ENCODE assay signal across 29 mouse cellular contexts in genomic region chr1:40504548-40504947, GRCm38 (mm10). TPM values are rescaled to one million over a fixed set of nuclear protein-coding genes. Genes with fewer than 3 reads are reported as not detected.
DNase-seq lines count a peak whose midpoint lies in the region; ATAC-seq and TF ChIP-seq lines count a peak whose summit lies in the region.
"Had no signal": no experiment of that assay in that cellular context is flagged by ENCODE, and none has a peak within 500 bp of the region (broad histone marks: within the 10 kb centered on the region; RNA-seq: fewer than 3 reads in every experiment).

No protein-coding gene starts in this region.

- no peaks in the 10 kb centered on the region for H3K36me3 ChIP-seq in heart, adult 2 months (ENCODE audit: control insufficient read depth, insufficient read depth, low read length)
- H3K36me3 ChIP-seq: embryonic facial prominence, embryonic 12.5 days; embryonic facial prominence, embryonic 15.5 days; G1E; hindbrain, embryonic 10.5 days; hindbrain, embryonic 13.5 days had no signal

- TF ChIP-seq CTCF in heart, adult 2 months (IDR thresholded peaks at IDR 0.05), result no peak

- intact Hi-C loops in heart, adult 2 months (cut with DNase I), result no loop called here

- DNase-seq in heart, adult 11 months, result peak; percentile 29
- no peak for DNase-seq in heart, adult 2 months
- DNase-seq in natural killer cell, adult 2 months (ENCODE audit: low spot score in 2 of 2), result peak; percentile 21 to 58
- DNase-seq in cerebellum, adult 18-20 months, result no peak
- no peak for DNase-seq in layer of hippocampus, adult 9-11 months
- DNase-seq: adrenal gland, adult 2 months; adrenal gland, postnatal 14 days; B cell, adult 2 months; cerebellum, adult 11 months; cerebellum, adult 9-10 months; cerebellum, postnatal 14 days; forebrain, postnatal 0 days; gastrocnemius, adult 2 months; gastrocnemius, postnatal 14 days had no signal

- H3K79me2 ChIP-seq in heart, adult 2 months (replicated peaks; ENCODE audit: control insufficient read depth, insufficient read depth, low read length), result no peaks in the 10 kb centered on the region

- TF ChIP-seq EP300 in heart, adult 2 months (IDR thresholded peaks at IDR 0.05; ENCODE audit: insufficient read depth, low read depth, low read length), result no peak

- no peaks in the 10 kb centered on the region for H3K27me3 ChIP-seq in heart, adult 2 months (ENCODE audit: control insufficient read depth, insufficient read depth, low read length)
- H3K27me3 ChIP-seq: CH12.LX; embryonic facial prominence, embryonic 12.5 days; embryonic facial prominence, embryonic 15.5 days; hindbrain, embryonic 13.5 days; Patski had no signal

- no peak overlapping the region for H3K4me3 ChIP-seq in heart, adult 2 months
- H3K4me3 ChIP-seq: embryonic facial prominence, embryonic 12.5 days; embryonic facial prominence, embryonic 15.5 days; gastrocnemius, adult 2 months; hindbrain, embryonic 10.5 days; hindbrain, embryonic 13.5 days had no signal

- no peak for TF ChIP-seq POLR2A in heart, adult 2 months (IDR thresholded peaks at IDR 0.05; ENCODE audit: insufficient read depth, low read depth, low read length)

- no peak overlapping the region for H3K9ac ChIP-seq in heart, adult 2 months (ENCODE audit: low read depth, low read length)
- H3K9ac ChIP-seq: embryonic facial prominence, embryonic 12.5 days; embryonic facial prominence, embryonic 15.5 days; forebrain, postnatal 0 days; hindbrain, embryonic 13.5 days had no signal

- H3K27ac ChIP-seq in heart, adult 2 months, result no peak overlapping the region
- H3K27ac ChIP-seq: embryonic facial prominence, embryonic 12.5 days; embryonic facial prominence, embryonic 15.5 days; gastrocnemius, adult 2 months; hindbrain, embryonic 10.5 days; hindbrain, embryonic 13.5 days had no signal

- H3K4me1 ChIP-seq in heart, adult 2 months (ENCODE audit: control insufficient read depth, insufficient read depth, low read length), result no peaks in the 10 kb centered on the region
- H3K4me1 ChIP-seq: embryonic facial prominence, embryonic 12.5 days; embryonic facial prominence, embryonic 15.5 days; hindbrain, embryonic 10.5 days; hindbrain, embryonic 13.5 days had no signal

- 65% methylated on average over 5 of the region's 5 CpGs for WGBS in heart, adult 2 months

- peak; percentile 3 to 51; a peak in 2 of 4 replicates for ATAC-seq in hematopoietic stem cell, adult 5-6 weeks (replicated peaks in 1 of 2; ENCODE audit: insufficient read depth in 1 of 2, low FRiP score in 2 of 2, low TSS enrichment in 1 of 2, low read depth in 1 of 2, poor library complexity in 2 of 2, severe bottlenecking in 2 of 2)
- ATAC-seq: forebrain, embryonic 14.5 days; forebrain, postnatal 0 days; hindbrain, embryonic 16.5 days; inflammation-experienced regulatory T-cells, adult 6 months; intestine, embryonic 16.5 days; Patski had no signal

RNA-seq across cellular contexts. Expression of gene Il18rap, which starts 10.6 kb away (rescaled TPM):
- under 1 TPM in 1 of 2 experiments, not detected in 1; 0.16 TPM for total RNA-seq in heart, adult 2 months (2021)
- polyA plus RNA-seq in heart, adult 2 months (2012; rRNA removed), result 0.29 and 0.41 TPM in 2 replicates
- total RNA-seq in hematopoietic stem cell, adult 5-6 weeks (2017), result 40.3 and 72.9 TPM in 2 replicates
- total RNA-seq: adrenal gland, adult 2 months; gastrocnemius, adult 2 months had no signal
- polyA plus RNA-seq: adrenal gland, adult 2 months; G1E; heart, embryonic 14.5 days had no signal

RNA-seq across cellular contexts. Expression of gene Il18r1, which starts 39.2 kb away (rescaled TPM):
- total RNA-seq in heart, adult 2 months (2021), result 1 to 10 TPM; 1.1 to 1.9 TPM
- polyA plus RNA-seq in heart, adult 2 months (2012; rRNA removed), result 0.86 and 1.1 TPM in 2 replicates
- total RNA-seq in hematopoietic stem cell, adult 5-6 weeks (2017), result 13.3 and 17.0 TPM in 2 replicates
- total RNA-seq: forebrain, postnatal 0 days; gastrocnemius, postnatal 14 days had no signal
- polyA plus RNA-seq: embryonic facial prominence, embryonic 12.5 days; forebrain, embryonic 11.5 days; forebrain, embryonic 14.5 days; forebrain, postnatal 0 days; G1E; heart, embryonic 11.5 days; hindbrain, embryonic 10.5 days; hindbrain, embryonic 13.5 days; hindbrain, embryonic 16.5 days; Patski had no signal

Comparison
In these comparisons a context has a peak if more than half of its experiments do, and no peak if none do; other contexts are left out.
1. DNase-seq: peak in heart, adult 11 months (single experiment) and natural killer cell, adult 2 months (2 of 2); none in heart, adult 2 months (0 of 2), cerebellum, adult 18-20 months (0 of 2) and layer of hippocampus, adult 9-11 months (single experiment).
2. RNA of gene Il18rap, which starts 10.6 kb away (total RNA-seq): 40.3 to 72.9 TPM in hematopoietic stem cell, adult 5-6 weeks; 0.16 TPM in heart, adult 2 months; every median in the first group is over 10 times any median in the second.